Mouse (Mus musculus): ENCODE measurements around the gene Nusap1.
"Not testable (repeated sequence)": the region's sequence is repeated elsewhere in the genome, so short reads cannot be mapped to it uniquely, and the experiment has no call there.

Nusap1 gene

DNA sequence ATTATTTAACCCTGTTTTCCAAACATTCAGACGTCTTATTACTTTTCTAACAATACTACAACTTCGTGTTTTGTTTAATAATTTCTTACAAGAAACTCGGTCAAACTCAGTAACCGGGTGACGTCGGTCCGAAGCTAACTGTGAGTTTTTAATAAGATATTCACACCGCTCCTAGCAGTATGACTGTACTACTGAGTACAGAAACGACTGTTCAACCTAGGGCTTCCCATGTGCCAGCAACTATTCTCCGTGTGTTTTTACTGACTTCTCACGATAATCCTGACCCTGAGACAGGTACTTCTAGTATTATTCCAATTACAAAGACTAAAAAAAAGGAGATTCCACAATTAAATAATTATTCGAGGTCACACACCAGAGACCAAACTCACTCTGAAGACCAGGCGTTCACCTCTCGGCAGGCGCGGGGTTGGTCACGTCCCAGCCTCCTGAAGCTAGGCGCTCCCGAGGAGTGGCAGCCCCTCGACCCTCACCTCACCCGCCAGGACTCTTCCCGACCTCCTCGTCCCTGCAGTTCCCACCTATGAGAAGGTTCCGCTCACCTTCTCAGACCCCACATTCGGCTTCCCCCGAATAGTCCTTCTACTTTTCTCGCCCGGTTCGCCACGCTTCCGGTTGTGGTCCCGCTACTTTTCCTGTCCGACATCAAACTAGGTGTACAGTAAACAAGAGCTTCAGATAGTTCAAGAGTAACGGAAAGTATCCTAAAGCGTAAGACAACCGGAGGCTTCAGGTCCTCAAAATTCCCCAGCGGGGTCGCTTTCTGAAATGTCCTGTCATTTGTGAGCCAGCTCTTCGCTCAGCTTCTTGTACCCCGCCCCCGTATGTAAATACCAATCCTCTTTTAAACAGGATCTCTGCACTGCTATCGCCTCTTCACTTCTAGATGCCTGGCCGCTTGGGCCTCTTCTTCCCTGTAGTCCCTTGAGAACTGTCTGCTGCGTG lies 44.4 kb downstream of the Nusap1 start, which contains the start of gene Ndufaf1:
Ndufaf1 (minus strand) TSS at position 608 of the 963 bp plus-strand sequence.
- DNase-seq, result peak; percentile 81

DNA sequence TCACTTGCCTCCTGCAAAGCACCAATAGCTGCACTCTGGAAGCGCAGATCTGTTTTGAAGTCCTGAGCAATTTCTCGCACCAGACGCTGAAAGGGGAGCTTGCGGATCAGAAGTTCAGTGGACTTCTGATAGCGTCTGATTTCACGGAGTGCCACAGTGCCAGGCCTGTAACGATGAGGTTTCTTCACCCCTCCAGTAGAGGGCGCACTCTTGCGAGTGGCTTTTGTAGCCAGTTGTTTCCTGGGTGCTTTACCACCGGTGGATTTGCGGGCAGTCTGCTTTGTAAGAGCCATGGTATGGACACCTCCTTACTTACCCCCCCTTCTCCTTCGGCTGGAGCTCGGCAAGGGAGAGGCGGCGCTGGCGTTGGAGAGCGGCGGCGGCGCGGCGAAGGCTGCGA lies 47.6 kb downstream of the Nusap1 start:
- DNase-seq, result not testable (repeated sequence)

DNA sequence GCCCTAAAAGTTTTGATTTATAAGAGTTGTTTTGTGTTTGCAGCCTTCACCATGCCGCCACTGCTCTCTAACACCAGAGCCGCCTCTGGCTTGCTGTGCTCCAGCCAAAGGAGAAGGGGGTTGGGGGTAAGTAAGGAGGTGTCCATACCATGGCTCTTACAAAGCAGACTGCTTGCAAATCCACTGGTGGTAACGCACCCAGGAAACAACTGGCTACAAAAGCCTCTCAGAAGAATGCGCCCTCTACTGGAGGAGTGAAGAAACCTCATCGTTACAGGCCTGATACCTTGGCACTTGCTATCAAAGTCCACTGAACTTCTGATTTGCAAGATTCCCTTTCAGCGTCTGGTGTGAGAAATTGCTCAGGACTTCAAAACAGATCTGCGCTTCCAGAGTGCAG lies 50.9 kb downstream of the Nusap1 start:
- DNase-seq, result no peak

DNA sequence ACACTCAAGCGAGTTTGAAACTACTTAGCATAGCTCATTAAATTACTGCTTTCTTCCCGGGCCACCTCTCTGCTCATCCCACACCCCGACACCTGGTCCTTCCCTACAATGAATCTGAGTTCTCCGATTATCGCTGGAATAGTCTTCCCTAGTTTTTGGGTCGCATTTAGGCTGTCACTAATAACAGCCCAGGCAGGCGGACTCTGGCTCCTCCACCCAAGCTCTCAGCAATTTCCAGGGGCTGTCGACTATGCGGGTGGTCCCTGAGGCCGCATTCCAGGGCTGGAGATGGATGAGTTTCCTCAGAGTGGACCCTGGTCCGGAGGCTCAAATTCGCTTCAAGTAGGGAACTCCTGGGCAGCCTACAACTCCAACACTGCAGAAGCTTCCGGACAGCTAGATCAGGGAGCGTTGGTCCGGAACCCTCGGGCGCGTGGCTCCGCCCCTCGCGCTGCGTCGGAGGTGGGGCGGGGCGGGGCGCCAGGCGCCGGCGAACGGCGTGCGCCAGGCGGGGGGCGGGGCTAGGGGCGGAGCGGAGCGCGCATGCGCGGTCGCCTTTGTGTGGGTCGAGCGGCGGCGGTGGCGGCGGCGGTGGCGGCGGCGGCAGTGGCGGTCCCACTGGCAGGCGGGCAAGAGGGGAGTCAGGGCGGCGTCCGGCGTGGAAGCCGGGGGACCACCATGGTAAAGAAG lies 56.6 kb downstream of the Nusap1 start, which contains the start of gene Rtf1:
Rtf1 (plus strand) TSS at position 544 of the 690 bp plus-strand sequence.
- peak; percentile 94 for DNase-seq

DNA sequence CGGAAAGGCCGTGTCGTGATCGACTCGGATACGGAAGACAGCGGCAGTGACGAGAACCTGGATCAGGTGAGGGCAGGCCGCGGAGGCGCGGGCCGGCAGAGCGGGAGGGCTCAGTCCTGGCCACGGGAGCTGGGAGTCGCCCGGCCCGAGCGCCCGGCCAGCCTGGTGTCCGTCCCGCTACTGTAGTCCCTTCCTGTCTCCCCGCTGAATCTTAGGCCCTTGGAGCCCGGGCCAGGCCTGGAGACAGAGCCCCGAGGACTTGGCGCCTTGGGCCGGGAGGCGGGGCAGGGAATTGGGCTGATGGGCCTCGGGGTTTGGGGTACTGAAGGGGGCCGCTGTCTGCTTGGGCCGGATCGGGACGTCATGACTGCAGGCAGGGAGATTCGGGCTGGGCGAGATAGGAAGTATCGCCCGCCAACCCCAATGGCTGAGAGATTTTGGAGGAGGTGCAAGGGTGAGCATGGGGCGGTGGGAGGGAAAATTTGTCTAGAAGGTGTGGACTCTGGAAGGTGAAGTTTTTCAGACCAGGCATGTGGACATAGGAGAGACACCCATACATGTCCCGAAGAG lies 57.2 kb downstream of the Nusap1 start:
- no peak for DNase-seq

DNA sequence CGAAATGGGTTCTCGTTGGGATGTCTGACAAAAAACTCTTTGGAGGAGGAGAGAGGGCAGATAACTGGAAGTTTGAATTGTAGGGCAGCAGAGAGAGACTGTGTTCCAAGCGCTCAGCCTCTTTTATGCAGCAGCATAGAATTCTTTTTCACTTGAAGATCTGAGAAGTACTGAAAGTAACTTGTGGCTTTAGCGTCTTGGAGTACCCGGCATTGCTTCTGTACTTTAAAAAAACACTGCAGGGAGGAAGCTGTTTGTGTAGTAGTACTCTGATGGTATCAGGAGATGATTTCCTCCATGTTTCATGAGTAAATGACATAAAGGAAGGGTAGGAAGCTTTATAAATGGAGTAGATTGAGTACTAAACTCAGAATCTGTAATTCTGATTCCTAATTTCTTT lies 57.7 kb downstream of the Nusap1 start:
- no peak for DNase-seq

DNA sequence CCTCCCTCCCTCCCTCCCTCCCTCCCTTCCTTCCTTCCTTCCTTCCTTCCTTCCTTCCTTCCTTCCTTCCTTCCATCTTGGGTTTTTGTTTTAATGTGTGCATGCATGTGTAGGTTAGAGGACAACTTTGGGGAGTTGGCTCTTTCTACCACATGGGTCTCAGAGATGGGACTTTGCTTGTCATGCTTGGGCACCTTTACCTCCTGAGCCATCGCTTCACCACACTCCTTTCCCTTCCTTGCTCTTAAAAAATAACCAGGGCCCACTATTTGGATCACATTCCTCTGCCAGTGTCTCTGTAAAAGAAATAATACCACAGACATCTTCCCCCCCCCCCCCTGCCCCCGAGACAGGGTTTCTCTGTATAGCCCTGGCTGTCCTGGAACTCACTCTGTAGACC lies 65.6 kb downstream of the Nusap1 start:
- no peak for DNase-seq

DNA sequence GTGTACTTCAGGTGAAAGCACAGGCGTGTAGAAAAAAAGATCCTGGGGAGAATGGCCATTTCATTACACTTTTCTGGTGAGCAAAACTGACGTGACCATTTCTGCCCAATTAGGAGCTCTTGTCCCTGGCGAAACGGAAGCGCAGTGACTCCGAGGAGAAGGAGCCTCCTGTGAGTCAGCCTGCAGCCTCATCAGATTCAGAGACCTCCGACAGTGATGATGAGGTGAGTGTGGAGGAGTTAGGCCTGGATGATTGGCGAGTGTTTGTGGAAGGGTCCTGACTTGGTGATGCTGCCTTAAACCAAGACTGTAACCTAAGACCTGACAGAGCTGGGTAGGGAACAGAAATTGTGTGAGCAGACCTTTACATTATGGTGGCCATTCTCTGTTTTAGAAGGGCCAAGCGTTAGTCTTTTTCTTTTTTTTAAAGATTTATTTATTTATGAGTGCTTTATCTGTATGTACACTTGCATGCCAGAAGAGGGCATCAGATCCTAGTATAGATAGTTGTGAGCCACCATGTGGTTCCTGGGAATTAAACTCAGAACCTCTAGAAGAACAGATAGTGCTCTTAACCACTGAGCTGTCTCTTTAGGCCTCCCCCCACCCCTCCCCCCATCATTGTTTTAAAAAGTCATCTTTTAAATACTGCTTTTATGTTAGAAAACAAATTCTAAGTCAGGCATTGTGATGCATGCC lies 74.1 kb downstream of the Nusap1 start:
- no peak for DNase-seq

DNA sequence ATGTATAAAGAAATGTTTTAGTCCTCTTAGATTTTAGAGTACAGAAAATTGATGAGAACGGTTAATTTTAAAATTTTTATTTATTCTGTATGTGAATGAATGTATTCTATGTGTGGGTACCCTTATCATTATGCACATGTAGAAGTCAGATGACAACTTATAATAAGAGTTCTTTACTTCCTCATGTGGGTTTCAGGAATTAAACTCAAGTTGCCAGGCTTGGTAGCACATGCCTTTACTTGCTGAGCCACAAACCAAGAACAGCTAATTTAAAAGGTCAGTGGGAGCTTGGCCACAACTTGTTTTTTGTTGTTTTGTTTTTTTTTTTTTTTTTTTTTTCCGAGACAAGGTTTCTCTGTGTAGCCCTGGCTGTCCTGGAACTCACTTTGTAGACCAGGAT lies 76.7 kb downstream of the Nusap1 start:
- no peak for DNase-seq

DNA sequence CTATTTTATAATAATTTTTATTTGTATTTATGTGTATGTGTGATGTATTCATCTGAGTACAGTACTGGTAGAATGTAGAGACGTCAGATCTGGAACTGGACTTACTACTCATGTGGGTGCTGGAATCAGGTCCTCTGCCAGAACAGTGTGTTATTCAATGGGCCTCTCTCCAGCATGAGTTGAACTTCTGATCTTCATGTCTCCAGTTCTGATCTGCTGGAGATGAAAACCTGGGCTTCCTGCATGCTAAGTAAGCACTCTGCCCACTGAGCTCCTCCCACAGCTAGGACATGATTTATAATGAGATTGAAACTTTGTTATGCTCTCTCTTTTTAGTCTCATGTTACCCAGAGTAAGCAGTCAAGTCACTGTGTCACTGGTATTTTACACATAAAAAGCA lies 78.0 kb downstream of the Nusap1 start:
- DNase-seq, result no peak

DNA sequence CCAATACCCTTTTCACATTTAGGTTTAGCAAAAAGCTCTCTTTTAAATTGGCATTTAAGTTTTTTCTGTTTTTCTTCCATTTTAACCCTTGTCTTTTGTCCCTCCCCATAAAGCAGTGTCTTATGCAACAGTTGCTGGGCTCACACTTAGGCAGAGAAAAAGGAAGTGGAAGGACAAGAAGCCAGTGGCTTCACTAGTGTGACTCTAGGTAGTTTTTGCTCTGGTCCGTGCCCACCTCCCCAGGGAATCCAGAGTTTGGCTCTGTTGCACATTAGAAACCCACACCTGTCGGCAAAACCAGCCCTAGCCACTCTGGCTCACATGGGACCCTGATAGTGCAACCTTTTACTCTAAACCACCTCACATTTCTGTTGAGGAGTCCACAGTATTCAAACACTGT lies 80.4 kb downstream of the Nusap1 start:
- no peak for DNase-seq

DNA sequence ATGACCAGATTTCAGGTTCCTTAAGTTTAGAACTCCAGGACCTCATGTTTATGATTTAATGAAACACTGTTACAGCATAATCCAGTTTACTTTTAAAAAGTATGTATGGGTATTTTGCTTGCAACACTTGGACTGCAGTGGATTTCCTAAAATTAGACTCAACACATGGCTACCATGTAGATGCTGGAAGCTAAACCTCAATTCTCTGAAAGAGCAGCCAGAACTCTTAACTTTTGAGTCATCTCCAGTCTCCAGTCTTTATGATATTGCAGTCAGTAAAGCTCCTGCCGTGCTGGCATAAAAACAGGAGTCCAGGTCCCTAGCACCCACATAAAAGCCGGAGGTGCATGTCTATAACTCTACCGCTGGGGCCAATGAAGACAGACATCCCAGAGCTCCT lies 81.9 kb downstream of the Nusap1 start:
- no peak for DNase-seq
